Mouse (Mus musculus) left cerebral cortex, postnatal 36 days (tissue): Measurements from ENCODE around the gene Gmppa. TPM values are rescaled to one million over a fixed set of nuclear protein-coding genes. Genes with fewer than 3 reads are reported as not detected.

Experiments
- DNase-seq, 2 experiments: peaks; one replicate each; pipeline ENCODE4 v3.0.0; 2021 to 2022; ENCODE audit warnings: low spot score in 2 of 2, mixed read lengths in 1 of 2
- intact Hi-C: fragments of 180-260 bp; cut with DNase I; formaldehyde crosslinking; loops from one replicate; pipeline ENCODE4 v1.15.1; 2025
- total RNA-seq, 2 experiments: library from RNA; stranded (reverse); gene quantifications; 2 replicates each; pipeline ENCODE4 v1.2.3; 2021

Gmppa gene
- total RNA-seq, 2 experiments from 2014 or later = 50.0 to 59.0 TPM

DNA sequence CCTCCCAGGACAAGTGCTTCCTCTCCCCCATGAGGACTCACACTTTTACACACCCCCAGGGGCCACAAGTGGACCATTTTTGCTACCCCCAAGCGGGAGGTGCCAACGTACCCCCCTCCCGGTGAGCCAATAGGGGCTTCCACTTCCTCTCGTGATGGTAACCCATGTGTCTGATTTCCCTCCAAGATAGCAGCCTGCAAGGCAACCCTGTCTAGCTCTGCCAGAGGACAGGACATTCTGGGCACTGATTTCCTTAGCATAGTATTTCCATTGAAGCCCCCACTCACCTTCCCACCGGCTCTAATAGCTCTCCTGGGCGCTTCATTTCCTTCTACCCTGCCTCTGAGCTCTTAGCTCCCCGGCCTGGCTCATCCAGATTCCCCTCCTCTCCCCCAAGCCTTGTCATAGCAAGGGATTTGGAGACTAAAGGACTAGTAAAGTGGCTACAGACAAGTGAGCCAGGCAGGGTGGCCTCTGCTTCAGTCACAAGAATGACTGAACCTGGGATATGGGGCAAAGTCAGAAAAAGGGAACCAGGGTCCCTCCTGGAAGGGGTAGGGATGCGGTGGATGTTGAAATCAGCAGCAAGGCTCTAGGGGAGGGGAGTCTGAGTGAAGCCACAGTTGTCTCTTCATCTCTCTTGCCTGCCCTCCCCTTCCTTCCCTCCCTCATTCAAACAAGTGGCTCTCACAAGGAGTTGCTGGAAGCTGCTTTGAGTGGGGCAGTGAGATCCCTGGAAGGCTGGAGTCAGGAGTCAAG lies 13.8 kb downstream of the Gmppa start:
- intact Hi-C loops = loop anchor here (5.0 kb wide), 1 partner anchor 107 kb away; no protein-coding TSS in a partner anchor
- no peak for DNase-seq

DNA sequence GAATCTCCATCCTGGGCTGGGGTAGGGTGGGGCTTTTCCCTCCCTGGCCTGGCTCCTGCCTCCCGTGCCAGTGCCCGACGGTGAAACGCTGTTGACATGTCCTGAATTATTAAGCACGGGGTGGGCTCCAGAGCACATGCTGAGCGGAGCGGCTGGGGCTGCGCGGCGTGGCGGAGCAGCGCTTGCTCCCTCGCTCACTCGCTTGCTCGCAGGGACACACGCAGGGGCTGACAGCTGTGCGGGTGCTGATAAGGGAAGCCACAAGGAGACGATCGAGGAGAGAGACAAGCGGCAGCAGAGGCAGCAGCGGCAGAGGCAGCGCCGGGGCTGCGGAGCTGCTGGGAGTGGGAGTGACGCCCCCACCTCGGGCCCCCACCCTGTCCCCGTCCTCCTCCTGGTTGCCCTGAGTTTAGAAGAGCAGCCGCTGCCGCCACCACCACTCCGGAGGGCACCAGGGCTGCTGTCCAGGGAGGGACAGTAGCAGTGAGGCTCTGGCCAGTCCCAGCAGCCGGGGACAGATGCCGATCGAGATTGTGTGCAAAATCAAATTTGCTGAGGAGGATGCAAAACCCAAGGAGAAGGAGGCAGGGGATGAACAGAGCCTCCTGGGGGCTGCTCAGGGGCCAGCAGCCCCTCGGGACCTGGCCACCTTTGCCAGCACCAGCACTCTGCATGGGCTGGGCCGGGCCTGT lies 14.7 kb downstream of the Gmppa start, which contains the start of gene Asic4:
TSS of gene Asic4 (plus strand) at position 123 of the 692 bp plus-strand sequence.
- DNase-seq = no peak
- intact Hi-C loops = no loop called here

DNA sequence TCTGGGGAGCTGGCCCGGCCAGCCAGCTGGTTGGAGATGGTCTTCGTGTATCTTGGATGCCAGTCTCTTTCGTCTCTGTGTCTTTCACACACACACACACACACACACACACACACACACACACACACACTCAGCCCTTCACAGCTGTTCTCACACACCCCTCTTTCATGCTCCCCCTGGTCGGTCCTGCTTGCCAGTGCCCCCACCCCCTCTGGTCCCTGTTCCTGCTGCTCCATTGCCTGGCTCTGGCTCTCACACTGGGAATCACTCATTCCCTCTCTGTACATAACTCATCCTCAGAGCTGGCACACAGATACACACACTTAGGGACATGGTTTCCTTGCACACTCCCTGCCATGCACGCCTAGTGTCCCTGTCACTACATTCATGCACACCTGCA lies 16.2 kb downstream of the Gmppa start:
- intact Hi-C loops = no loop called here
- no peak for DNase-seq

DNA sequence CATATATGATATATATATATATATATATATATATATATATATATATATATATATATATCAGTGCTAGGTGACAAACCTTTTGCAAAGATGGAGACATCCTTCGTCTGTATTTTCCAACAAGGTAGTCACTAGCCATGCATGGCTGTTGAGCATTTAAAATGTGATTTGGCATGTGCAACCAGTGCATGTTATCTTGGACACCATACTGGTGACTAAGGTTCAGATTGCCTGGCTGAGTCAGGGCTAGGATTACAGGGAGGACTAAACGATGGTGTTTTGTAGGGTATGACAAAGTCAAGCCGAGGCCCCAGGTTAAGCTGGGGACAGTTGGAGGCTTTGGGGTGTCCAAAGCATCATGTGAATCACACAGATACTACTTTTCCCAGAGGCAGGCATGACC lies 19.7 kb downstream of the Gmppa start:
- DNase-seq = no peak
- intact Hi-C loops = no loop called here

DNA sequence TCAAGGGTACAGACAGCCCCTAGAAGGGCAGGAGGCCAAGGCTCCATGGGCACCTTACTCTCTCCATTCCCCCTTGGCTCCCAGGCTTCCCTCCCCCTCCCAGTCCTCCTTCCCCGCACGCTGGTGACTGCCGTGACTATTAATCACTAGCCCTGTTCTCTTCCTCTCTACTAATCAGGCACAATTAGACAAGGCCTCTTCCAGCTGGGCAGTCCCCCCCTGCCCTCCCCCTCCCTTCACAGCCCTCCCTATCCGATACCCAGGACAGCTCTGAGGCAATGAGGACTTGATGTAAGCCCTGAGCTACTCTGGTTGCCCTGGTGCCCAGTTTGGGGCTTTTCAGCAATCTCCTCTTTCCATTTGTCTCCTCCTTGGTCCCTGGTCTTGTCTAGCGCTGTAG lies 20.2 kb downstream of the Gmppa start:
- DNase-seq = no peak
- intact Hi-C loops = no loop called here

DNA sequence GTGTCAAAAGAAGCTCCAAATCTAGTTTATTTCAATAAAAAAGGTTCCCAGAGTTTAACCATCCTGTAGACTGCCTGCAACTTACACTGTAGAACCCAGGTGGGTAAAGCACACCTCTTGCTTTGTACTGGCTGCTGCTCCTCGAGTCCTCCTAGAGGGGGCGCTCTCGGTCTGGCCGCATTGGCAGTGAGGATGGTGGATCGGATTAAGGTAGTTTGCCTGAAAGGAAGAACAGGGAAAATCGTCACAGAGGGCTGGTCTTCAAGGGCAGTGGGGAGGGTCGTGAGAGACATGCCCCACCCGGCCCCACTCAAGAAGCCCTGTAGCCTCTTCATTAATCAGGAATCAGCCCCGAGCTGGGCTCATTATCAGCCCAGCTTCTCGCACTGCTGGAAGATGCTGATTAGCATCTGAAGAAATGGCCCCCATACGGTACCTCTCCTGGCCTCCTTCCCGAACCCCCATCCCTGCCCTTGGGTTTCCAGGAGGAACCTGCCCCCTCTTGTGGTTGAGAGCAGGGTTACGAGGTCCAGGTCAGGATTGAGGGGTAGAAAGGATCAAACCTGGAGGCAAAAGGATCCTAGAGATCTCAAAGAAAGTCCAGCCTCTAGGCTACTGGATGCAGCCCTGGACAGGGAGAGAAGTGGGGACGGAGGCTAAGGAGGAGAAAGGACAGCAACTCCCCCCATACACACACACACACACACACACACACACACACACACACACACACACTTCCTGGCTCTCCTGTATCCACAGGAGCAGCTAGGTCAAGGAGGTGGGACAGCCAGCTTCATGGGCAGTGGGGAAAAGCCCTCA lies 21.2 kb downstream of the Gmppa start:
- intact Hi-C loops = no loop called here

DNA sequence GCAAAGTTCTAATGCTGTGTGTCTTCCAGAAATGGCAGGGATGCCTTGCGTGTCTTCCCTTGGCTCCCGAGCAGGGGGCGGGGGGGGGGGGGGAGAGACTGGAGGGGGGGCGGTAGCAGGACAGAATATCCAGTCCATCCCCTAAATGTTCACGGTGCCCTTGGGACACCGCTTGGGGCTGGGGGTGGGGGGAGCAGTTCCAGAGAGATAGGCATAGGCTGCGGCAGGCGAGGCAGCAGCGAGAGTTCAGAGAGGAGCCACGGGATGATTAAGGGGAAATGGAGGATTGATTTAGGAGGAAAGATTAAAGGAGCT lies 21.9 kb downstream of the Gmppa start:
- no peak for DNase-seq
- intact Hi-C loops = loop anchor here (2.0 kb wide), 1 partner anchor 13 kb away; no protein-coding TSS in a partner anchor

More for the DNA sequence above, 21.2 kb downstream of the Gmppa start:
- DNase-seq = no peak

DNA sequence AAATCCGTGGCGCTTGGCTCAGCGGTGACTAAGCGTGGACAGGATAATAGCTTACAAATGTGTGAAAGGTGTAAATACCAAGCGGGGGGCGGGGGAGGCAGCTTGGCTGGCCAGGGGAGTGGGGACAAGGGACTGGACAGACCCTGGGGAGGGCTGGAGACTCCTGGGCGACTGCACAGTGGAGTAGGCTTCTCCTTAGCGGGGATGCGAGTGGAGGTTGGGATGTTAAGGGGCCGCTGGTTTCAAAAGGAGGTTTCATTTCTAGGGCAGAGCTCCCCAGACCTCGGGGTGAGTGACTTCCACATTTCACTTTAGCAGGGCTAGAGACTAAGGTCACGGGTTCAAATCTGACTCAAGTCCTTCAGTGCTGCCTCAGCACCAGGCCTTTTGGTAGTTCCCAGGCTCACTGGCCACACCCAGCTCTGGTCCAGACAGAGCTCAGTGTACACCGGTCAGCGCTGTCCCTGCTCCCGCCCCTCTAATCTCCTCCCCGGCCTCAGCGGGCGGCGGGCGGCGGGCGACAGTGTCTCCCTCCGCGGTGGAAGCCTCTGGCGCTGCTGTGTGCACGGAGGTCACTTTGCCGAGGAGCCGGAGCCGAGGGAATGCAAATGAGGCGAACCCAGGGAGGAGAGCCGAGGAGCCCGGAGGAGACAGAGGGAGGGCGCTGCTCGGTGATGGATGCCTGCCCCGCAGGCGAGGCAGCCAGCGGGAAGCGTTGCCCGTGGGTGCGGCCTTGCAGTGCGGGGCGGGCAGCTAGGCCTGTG lies 22.5 kb downstream of the Gmppa start:
- intact Hi-C loops = loop anchor here (2.0 kb wide), 1 partner anchor 13 kb away; no protein-coding TSS in a partner anchor
- peak; percentile 68 to 77 for DNase-seq

DNA sequence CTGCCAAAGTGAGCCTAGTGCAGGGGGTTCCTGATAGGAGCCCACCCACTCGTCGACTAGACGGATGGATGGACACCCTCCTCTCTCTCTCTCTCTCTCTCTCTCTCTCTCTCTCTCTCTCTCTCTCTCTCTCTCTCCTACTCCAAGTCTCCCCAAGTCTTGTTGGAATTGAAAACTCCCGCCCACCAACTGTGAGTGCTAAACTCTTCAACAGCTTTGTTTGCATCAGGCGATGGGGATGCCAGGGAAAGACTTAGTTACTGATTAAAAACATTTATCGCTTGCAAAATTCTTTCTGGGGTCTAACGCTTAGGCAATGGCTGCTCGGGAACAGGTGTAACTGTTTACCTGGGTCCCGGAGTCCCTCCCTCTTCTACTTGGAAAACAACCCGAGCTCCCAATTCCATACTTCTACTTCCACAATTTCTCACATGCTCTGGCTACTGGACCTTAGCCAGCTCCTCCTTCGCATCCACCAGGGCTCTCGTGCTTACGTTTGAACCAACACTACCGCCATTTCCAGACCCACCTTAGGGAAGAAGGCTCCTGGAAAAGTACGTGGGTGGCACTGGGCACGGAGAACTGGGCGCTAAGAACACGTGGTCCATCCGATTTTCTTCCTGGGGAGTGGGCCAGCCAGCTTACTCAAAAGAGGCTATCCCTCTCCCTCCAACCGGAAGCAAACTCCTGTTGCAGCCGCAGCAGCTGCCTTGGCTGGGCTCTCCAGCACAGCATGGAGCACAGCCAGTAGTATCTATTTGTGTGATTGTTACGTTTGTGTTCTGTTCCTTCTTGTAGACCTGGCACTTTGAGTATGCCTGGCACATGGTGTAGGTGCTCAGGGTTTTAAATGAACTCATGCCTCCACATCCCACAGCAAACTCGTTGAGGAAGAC lies 23.3 kb downstream of the Gmppa start:
- intact Hi-C loops = loop anchor here (2.0 kb wide), 1 partner anchor 14 kb away; no protein-coding TSS in a partner anchor
- peak; percentile 74 to 79 for DNase-seq

DNA sequence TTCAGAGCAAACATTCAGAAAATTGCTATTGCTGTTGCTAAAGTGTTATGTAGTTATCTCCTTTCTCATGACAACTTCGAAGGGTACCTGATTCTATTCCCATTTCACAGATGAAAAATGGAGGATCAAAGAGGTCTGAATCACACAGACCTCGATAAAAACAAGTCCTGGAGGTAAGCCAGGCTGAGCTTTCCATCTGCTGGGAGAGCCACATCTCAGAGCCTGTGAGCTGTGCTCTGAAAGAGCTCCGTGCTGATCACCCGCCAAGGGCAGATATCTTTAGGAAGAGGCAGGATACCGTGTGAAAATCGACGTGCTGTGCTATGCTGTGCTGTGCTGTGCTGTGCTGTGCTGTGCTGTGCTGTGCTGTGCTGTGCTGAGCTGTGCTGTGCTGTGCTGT lies 24.6 kb downstream of the Gmppa start:
- no peak for DNase-seq
- intact Hi-C loops = no loop called here

DNA sequence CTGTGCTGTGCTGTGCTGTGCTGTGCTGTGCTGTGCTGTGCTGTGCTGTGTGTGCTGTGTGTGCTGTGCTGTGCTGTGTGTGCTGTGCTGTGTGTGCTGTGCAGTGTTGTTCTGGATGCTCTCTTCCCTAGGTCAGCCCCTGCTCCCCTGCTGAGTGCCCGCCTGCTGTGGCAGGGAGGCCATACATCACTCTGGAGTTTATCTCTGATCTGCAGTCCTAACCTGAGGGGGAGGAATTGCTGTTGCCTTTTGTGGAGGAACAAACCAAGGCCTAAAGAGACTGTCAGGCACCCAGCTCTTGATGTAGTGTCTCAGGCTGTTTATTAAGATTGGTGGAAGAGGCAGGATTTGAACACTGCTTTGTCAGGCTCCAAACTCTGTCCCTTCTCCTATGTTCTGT lies 26.9 kb downstream of the Gmppa start:
- intact Hi-C loops = no loop called here

DNA sequence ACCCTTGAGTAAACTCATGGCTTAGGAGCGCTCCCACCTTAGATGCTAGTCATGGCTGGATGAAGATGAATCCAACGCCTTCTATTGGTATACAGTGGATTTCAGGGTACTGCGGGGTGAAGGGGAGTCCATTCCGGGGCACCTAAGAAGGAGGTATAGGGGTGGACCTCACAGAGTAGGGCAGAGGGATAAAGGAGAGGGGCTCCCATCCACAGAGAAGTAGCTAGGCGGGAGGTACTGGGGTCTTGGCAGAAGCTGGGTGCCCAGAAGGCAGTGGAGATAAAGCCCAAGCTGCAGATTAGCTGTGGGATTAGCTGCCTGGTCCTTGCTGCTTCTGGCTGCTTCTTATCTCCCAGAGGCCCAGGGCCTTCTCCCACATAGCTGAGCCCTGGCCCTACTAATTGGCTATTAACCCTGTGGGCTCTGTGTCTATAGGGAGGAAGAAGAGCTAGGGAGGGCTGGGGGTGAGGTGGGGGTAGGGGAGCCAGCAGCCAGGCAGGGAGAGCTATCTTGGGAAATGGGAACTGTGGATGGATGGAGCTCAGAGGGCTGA lies 28.0 kb downstream of the Gmppa start:
- intact Hi-C loops = no loop called here

More for the DNA sequence above, 26.9 kb downstream of the Gmppa start:
- no peak for DNase-seq

DNA sequence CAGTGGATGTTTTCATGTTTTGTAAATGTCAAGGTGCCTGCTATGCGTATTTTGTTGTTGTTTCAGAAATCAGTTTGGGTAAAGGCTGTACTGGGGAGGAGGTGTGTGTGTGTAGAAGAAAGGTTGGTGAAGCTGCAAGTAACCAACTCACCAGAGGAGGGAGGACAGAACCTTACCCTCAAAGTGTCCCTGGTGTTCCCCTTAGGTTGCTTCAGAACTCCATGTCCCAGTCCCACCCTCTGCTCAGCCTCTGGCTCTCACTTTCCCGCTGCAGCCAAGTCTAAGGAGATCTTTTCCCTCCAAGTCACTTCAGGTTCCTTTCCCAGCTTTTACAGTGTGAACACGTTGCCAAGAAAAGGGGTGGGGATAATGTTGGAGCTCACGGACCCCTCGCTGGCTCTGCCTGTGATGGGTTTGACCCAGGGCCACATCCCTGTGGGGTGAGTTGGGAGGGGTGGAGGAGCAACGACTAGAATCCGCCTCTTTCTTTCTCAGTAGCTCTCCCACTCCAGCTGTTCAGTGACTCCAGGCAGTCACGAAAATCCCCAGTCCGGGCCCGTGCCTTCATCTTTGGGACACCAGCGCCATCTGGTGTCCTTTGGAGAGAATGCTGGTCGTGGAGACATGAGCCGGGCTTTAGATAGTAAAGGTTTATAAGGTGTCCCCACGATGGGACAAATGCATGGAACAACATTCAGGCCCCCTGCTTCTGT lies 31.6 kb downstream of the Gmppa start:
- DNase-seq = peak; percentile 81 to 83
- intact Hi-C loops = loop anchor here (1.0 kb wide), 2 partner anchors 22 to 124 kb away; no protein-coding TSS in a partner anchor

More for the DNA sequence above, 28.0 kb downstream of the Gmppa start:
- DNase-seq = no peak

DNA sequence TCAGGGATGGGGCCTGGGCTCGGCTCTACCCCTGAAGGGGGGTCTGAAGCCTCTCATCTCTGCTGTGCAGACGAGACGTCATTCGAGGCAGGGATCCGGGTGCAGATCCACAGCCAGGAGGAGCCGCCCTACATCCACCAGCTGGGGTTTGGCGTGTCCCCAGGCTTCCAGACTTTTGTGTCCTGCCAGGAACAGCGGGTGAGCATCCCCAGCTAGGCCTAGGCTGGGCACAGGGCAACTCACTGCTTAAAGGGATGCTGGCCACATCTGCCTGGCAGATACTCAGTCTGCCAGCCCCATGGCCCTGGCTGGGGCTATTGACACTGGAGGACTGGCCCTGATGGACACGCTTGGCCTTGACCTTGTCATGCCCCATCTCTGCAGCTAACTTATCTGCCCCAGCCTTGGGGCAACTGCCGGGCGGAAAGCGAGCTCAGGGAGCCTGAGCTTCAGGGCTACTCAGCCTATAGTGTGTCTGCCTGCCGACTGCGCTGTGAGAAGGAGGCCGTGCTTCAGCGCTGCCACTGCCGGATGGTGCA lies 33.6 kb downstream of the Gmppa start:
- intact Hi-C loops = no loop called here

DNA sequence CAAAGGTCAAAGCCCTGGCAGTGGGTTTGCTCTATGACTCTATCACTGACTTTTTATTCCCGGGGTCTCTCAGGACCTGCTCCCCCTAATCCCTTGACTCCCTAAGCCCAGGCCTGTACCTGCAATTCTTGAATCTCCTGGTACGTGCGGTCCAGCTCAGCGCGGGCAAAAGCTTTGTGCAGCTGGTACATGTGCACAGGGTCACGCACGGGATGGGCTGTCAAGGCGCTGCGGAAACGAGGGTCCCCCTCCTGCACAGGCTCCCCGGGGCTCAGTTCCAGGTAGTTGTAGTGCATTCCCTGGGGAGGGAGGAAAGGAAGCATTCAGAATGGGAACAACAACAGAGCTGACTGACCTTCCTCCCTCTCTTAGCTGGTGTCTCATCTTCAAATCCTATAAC lies 40.7 kb downstream of the Gmppa start:
- intact Hi-C loops = no loop called here
- no peak for DNase-seq

More for the DNA sequence above, 33.6 kb downstream of the Gmppa start:
- DNase-seq = no peak

DNA sequence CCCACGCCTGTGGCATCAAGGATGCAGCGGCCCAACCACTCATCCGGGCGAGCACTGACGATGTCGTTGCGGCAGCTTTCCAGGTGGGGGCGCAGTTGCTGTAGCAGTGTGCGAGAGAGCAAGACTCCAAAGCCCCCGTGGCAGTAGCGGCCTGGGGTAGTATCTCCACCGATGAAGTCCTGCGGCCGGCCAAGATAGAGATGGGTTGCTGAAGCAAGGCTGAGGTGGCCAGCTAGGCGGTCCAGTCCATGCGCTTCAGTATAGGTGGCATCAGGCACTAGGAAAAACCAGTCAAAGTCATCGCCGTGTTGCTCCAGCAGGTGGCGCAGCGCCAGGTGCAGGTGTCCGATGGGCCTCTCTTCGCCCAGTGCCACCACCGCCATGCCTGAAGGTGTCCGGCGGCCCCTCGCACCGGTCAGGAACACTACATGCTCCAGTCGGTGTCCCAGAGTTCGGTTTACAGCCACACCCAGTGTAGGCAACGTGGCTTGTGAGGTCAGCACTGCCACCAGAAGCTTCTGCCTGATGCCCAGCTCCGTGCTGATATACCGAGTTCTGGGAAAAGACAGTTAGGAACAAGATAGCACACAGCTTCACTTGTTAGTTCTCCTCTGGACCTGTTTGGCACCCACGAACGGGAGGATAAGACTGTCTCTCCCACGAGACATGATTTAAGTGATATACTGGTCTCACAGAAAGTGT lies 41.7 kb downstream of the Gmppa start:
- intact Hi-C loops = no loop called here
- peak; percentile 86 to 87 for DNase-seq

DNA sequence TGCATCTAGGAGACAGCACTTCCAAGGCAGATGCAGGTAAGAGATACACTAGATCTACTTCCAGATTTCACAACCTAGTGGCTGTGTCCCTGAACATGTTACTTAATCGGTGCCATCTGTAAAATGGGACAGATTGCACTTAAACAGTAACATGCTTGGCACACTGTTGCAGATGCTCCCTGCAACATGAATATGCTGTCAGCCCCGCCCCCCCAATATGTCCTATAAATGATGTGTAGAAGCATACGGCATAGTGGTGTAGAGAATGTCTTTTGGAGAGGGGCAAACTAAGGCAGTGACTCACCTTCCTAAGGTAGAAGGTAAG lies 42.2 kb downstream of the Gmppa start:
- intact Hi-C loops = loop anchor here (2.0 kb wide), 2 partner anchors 81 to 119 kb away; no protein-coding TSS in a partner anchor
- DNase-seq = no peak
